Mouse (Mus musculus) gastrocnemius, adult 8-10 months (tissue): ENCODE measurements around the gene Sparc. TPM values are rescaled to one million over a fixed set of nuclear protein-coding genes. Genes with fewer than 3 reads are reported as not detected.

Experiments used
- DNase-seq, 2 experiments: peaks; one replicate each; pipeline ENCODE4 v3.0.0; 2022; ENCODE audit warnings: low spot score in 2 of 2
- total RNA-seq, 4 experiments: library from RNA; stranded (reverse); gene quantifications; 2 replicates each; pipeline ENCODE4 v1.2.4; 2022

Sparc gene
- total RNA-seq, 4 experiments from 2014 or later = 94.4 to 242 (median 133) TPM

DNA sequence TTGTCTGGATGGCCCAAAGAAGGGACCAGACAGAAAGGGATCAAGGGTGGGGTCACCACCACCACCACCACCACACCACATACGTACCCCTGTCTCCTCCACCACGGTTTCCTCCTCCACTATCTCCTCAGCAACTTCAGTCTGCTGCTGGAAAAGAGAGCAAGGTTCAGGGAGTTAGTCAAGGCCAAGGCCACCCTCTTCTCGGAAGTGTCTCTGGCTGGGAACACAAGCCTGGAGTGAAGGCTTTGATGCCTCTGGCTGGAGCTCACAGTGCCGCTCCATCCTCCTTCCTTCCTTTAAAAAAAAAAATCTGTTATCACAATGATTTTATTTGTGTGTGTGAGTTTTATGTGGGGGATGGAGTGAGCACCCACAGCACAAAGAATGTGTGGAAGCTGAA lies 15.8 kb downstream of the Sparc start:
- DNase-seq = no peak

DNA sequence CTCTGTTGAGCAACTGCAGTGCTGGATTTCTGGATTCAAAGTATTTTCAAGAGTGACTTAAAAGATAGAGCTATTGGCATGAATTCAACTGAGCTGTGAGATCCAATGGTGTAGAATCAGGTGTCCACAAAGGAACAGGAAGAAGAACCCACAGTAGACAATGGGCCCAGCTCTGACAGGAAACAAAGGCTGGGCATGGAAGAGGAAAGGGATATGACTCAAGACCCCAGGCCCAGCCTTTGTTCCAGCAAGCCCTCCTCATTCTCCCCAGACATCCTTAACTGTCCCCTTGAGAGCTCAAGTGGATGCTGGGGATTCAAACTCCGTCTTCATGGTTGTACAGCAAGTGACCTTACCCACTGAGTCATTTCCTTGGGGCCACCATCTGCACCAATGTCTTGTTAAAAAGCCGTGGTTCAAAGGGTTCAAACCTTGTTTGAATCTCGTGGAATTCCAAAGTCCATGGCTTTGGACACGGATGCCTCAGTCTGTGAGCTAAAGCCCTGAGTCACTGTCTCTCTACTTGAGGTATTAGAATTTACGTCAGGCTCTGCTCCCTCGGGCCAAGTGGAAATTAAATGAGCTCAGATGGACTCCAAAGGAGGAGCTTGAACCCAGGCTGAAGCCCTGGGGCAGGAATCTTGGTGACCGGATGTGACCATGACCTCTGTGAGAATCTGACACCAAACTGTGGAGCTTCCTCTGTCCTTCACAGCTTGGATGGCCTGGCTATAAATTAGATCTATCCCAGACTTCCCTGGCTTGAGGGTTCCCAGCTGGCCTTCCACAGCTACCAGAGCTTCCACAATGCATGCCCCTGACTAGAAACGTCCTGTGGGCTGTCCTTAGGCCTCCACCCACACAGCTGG lies 17.1 kb downstream of the Sparc start:
- no peak for DNase-seq

DNA sequence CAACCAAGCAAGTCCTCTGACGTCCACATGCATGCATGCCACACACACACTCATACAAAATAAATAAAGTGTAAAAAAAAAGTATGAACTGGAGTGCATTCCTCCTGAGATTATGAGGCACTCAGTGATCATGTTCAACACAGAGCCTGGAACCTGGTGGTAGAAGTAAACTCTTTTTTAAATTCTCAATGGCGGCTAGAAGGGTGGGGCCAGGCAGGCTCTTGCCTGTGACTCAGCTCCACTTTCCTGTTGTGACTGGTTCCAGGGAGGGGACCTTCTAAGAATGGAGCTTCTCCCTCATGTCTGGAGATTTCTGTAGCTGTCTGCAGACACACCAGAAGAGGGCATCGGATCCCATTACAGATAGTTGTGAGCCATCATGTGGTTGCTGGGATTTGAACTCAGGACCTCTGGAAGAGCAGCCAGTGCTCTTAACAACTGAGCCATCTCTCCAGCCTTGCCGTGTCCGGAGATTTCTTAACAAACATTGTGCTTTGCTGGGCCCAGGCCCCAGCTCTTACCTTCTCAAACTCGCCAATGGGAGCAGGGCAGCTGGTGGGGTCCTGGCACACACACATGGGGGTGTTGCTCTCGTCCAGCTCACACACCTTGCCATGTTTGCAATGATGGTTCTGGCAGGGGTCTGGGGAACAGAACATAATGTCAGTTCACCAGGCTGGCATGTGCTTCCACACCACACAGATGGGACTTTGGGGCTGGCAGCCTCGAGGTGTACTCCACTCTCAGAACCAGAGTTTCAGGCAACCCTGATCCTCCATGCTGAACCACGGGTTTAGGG lies 18.1 kb downstream of the Sparc start:
- no peak for DNase-seq

DNA sequence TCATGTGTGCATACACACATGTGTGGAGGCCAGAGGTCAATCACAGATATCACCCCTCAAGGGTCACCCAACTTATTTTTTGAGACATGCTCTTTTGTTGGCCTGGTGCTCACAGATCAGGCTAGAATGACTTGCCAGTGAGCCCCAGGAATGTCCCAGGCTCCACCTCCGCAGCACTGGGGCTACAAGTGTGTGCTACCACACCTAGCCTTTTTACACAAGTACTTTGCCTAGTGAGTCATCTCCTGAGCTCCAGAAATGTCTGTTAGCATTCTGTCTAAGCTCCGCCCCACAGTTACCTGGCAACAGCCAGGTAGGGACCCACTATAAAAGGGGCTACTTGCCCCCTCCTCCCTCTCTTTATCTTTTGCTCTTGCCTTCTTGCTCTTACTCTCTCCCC lies 22.1 kb downstream of the Sparc start:
- DNase-seq = no peak

DNA sequence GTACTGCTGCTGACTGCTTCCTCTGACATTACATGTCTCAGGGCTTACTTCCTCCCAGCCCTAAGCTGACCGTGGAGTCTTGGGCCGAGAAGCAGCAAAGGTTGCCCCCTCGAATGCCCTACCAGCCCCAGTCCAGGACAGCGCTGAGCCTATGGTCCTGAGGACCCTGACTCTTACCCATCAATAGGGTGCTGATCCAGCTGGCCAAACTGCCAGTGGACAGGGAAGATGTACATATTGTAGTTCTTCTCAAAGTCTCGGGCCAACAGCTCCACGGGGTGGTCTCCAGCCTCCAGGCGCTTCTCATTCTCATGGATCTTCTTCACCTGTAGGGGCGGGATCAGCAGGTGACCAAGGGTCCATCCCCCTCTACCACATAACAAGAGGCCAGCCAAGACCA lies 24.6 kb downstream of the Sparc start:
- no peak for DNase-seq

GRCm38 (mm10) chr11:55397441-55397840 lies 25.5 kb downstream of the Sparc start:
- DNase-seq = peak in 1 of 2 experiments; percentile 42

DNA sequence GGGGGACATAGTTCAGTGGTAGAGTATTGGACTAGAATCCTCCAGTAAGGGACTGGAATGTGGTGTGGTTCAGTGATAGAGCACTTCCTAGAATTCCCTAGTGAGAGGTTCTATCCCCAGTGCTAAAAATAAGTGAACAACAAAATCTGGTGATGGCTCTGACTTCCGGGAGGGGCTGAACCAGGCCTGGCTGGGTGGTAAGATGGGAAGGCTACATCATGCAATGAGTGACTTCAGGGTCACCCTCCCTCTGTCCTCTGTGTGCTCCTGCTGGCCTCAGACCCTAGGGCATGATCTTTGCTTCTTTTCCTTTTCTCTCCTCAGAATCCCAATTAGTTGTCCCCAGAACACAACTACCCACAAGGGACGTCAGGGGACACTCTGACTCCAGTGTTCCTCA lies 25.9 kb downstream of the Sparc start:
- DNase-seq = no peak

DNA sequence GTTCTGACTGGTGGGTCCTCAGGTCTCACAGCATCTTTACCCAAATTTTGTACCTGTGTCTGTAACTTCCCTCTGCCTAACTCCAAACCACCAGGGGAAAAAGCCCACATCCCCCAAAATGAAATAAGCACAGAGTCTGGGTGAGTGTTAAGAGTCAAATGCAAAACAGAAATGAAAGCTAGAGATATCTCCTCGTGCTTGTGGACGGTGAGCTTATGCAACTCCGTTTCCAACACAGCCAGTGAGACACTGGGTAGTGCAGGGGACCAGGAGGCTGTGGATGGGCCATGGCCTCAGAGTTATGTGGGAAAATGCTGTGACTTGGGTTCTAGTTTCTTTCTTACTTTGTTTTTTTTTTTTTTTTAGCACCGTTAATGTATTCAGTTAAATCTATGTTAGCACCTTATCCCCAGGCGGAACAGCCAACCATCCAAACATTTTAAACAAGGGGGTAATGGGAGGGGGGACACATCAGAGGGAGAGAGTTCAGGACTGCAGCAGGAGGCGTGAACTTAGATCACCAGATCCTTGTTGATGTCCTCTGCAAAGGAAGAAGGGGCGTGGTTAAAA lies 27.8 kb downstream of the Sparc start:
- no peak for DNase-seq

- no peak for DNase-seq
Observed at GRCm38 (mm10) chr11:55394592-55394991, 28.4 kb downstream of the Sparc start.

- no peak for DNase-seq
Observed at GRCm38 (mm10) chr11:55392474-55392873, 30.5 kb downstream of the Sparc start.

DNA sequence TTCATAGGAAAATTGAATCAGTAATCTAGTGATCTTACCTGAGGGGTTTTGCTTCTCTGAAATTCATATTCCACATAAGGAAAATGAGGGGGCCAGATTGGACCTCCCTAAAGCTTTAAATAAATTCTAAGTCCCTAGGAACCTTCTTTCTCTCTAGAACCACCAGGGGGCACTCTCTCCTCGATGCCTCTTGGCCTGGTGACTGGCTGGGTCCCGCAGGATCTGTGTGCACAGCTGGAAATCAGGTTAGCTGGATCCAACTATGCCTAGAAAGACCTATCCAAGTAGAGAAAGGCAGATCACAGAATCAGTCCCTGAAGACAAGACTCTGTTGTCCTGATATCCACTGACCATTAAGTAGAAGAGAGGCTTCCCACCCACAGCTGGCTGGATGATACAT lies 33.2 kb downstream of the Sparc start:
- peak; percentile 50 to 58 for DNase-seq

DNA sequence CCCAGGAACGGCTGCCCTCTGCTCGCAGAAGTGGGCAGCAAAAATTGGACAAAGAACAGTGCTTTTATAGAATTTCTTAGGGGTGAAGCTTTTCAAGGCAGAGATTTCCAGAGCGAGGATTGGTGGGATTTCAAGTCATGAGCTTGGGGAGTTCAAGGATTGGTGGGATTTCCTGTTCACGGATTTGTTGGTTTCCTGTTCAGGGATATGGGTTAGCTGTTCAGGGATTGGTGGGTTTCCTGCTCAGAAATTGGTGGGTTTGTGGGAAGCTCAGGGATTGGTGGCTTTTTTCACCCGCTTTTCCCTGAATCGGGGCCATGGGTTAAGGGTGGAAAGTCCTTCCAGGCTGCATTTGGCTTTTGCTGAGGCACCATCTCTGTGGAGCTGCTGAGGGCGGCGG lies 35.4 kb downstream of the Sparc start:
- no peak for DNase-seq

DNA sequence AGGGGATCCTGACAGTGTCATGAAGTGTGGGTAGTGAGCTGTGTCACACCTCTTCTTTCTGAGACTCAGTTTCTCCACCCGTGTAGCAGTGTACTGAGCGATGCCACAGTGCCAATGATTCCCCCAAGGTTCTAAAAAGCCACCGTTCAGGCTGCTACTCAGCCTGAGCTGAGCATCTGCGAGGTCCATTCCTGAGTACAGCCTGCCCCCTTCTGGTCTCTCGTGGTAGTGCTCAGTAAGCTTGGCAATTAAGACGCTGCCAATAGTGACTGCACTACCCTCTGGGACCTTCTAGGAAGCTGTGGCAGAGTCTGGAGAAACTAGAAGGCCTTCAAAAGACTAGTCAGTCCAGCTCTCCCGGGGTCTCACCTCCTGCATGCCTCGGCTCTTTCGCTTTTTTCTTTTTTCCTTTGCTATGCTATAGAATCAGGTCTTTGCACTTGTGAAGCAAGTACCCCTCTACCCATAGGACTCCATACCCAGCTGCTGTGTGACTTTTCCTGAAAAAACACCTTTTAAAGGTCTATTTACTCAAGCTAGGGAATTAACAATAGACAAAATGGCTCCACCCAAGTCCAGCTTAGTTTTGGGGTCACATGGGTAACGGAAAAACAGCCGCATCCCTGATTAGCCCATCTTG lies 36.4 kb downstream of the Sparc start:
- DNase-seq = peak; percentile 80 to 82

DNA sequence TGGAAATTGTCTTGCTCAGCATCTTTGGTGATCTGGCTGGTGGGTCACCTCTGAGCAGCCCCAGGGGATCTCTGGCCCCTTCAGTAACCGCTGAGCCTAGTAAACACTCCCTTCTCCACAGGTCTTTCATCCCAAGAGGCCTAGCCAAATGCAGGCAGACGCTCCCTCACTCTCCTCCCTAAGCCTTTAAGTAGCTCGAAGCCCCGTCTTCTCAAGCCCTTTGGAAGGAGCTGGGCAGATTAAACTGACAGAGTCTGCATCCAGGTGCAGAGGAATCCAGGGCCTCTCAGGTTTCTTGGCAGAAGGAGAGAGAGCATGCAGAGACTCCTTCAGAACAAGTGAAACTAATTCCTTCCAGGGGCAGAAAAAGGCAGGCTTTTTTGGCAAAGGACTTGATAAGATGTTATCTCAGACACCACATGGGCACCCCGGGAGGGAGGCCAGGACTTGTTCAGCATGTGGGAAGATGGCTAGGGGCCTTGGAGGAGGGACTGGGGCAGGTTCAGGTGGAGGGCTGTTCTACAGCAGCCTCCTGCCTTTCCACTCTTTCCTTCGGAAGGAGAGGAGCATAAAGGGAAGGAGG lies 39.4 kb downstream of the Sparc start:
- DNase-seq = no peak

DNA sequence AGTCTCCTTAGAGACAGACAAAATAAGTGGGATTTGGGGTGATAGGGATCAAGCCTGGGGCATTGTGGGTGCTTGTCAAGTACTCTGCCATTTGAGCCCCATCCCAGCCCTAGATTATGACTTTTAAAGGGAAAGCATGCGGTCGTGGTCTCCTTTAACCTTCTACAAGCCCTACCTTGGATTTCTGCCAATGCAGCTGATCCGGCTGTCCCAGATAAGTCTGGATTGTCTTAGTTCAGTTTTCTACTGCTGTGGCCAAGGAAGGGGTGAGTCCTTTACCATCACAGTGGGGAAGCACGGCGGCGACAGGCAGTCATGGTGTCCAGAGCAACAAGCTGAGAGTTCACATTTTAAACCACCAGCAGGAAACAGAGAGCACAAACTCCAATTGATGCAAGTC lies 42.1 kb downstream of the Sparc start:
- no peak for DNase-seq

DNA sequence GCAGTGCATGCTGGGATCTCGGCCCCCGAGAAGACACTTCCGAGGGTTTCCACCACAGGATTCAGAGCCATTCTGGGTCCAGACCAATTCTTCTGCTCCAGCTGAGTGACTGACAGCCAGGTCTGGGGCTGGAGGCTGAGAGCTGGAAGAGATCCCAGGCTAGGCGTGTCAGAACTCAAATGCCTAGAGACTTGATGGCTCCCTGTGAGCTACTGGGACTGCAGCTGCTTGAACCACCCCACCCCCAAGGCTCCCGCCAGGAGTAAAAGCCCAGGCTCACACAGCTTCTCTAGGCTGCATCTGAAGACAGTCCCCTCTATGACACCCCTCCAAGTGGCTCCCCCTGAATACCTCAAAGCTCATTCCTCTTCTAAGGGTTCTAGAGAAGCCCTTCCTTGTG lies 44.6 kb downstream of the Sparc start:
- peak; percentile 79 to 87 for DNase-seq

- no peak for DNase-seq
Observed at GRCm38 (mm10) chr11:55373838-55374237, 49.1 kb downstream of the Sparc start.

DNA sequence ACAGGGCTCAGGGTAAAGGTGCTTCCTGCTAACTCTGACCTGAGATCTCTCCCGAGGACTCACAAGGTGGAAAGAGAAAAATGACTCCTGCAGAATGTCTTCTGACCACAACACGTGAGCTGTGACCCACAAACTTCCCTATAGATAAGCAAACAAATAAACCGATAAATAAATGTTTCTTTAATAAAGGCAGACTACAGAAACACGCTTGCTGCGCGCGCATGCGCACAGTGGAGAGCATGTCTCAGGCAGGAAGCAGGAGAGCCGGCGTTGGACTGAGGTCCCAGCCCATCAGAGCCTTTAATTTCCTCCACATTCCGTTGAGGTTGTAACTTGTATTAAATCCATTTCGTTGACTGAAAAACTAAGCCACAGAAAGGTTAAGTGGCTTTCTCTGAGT lies 49.6 kb downstream of the Sparc start:
- DNase-seq = no peak

GRCm38 (mm10) chr11:55372001-55372400 lies 51.0 kb downstream of the Sparc start:
- no peak for DNase-seq

DNA sequence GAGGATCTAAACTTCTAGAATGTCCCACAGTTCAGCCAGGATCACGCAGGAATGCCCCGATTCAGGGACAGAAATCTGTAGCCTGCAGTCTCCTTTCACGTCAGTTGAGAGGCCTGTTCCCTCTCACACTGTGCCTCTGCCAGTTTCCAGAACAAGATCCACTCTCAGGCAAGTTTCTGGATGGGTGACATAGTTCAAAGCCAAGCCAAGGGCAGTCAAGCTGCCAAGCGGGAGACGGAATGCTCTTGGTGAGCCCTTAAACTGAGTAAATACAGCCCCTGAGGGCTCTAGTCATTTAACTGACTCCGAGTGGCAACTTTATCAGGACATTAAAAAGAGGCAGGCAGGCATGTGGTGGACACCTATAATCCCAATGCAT lies 53.9 kb downstream of the Sparc start:
- peak; percentile 18 to 37 for DNase-seq

DNA sequence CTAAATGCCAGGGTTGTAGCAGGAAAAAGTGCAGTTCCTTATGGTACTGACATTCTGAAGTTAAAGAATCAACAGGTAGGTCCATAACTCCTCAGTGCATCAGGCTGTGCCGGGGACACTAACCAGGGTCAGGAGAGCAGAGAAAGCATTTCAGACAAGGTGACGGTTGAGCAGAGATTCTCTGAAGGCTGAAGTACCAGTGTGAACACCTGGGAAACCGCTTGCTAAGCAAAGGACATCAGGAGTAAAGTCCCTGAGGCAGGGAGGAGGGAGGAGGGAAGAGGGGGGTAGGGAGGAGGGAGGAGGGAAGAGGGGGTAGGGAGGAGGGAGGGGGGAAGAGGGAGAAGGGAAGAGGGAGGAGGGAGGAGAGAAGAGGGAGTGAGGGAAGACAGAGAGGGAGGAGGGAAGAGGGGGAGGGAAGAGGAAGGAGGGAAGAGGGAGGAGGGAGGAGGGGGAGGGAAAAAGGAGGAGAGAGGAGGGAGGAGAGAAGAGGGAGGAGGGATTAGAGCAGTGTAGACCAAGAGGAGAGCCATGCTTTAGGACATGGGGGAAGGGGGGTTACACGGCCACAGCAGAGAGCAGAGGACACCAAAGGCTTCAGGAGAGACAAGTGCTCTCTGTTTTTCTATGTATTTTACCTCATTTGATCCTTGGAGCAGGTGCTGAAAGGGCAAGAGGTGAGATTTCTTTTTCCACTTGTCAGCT lies 54.4 kb downstream of the Sparc start:
- DNase-seq = no peak
